Mouse (Mus musculus) spleen, adult 12 weeks (tissue): ENCODE measurements around the gene Usp6nl.

Experiments
- DNase-seq: peaks from one replicate; pipeline ENCODE4 v3.0.0; 2022; ENCODE audit warnings: low spot score

The Usp6nl gene

DNA sequence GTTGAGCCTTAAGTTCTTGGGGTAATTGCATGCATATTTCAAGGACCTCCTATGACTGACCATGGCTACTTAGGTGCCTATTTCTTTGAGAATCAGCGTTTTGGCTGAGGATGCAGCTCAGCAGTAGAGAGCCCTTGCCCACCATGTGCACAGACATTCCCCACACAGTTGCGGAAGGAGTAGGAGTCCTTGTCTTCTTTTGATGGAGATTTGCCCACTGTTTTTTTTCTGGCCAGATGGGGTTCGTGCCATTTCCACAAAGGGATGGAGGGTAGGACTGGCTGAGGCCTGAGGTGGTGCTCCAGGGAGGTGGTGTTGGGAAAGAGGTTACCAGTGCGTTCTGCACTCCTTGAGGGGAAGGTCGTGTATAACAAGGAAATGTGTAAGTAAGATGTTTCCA is 91.9 kb downstream of the Usp6nl start:
- no peak for DNase-seq

DNA sequence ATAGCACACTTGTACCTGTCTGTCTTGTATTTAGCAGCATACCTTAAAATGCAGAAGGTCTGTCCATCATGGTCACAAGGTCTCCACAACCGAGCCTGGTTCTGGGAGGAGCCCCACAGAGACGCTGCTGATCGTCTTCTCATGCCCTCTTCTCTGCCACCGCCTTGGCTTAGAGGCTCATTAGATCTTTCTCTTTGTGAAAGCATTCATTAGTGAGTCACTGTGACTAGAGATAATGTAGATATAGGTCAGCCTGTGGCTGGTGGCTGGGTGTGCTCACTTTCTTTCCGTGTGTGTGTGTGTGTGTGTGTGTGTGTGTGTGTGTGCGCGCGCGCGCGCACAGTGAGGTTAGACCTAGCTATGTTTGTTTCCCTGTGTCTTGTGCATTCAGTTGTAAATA is 94.7 kb downstream of the Usp6nl start:
- no peak for DNase-seq

DNA sequence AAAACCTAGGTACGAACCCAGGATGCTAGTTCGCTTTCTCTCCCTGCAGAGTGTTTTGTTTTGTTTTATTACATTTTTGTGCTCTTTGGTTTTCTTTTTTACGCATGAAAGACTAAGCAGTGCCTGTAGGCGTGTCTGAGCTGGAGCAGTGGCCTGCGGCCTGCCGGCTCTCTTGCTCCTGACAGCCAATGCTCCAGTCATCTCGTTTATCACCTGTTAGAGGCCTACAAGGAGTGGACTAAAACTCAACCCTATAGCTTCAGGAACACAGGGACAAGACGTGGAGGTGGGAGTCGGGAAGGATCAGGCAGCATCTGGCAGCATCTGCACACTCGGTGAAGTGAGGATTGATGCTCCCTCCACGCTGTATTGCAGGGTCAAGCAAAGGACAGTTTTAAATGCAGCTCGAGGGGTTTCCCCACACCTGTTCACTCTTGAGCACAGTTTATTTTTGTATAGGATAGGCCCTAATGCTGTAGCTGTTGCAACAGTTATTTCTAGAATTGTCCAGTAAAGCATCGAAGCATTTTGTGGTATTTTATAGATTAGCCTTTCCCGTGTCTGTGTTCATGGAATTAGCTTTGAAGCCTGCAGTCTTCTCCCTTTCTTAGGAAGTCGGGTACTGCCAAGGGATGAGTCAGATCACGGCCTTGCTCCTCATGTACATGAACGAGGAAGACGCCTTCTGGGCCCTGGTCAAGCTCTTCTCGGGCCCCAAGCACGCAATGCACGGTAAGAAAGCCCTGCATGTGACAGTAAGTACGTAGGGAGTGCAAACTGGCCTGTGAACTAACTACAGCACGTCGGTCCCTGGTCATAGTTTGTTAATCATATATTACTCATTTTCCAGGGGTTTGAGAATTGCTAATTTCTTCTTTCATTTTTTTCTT is 101.4 kb downstream of the Usp6nl start:
- DNase-seq: no peak

DNA sequence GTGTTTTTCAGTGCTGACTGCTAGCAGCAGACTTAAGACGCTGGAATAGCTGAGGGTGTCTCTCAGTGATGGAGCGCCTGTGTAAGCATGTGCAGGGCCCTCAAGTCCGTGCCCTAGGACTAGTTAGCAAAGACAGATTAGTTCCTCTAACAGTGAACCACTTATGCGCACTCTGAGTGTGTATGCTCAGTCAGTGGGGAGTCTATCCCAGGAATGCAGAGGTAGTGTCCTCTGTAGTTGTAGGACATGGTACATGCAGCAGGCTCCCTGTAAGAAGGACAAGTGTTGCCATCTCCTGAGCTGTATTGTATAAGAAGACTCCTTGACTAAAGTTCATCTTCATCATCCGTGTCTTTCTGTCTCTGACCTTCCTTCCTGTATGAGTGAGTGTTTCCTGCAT is 102.4 kb downstream of the Usp6nl start:
- DNase-seq: no peak

DNA sequence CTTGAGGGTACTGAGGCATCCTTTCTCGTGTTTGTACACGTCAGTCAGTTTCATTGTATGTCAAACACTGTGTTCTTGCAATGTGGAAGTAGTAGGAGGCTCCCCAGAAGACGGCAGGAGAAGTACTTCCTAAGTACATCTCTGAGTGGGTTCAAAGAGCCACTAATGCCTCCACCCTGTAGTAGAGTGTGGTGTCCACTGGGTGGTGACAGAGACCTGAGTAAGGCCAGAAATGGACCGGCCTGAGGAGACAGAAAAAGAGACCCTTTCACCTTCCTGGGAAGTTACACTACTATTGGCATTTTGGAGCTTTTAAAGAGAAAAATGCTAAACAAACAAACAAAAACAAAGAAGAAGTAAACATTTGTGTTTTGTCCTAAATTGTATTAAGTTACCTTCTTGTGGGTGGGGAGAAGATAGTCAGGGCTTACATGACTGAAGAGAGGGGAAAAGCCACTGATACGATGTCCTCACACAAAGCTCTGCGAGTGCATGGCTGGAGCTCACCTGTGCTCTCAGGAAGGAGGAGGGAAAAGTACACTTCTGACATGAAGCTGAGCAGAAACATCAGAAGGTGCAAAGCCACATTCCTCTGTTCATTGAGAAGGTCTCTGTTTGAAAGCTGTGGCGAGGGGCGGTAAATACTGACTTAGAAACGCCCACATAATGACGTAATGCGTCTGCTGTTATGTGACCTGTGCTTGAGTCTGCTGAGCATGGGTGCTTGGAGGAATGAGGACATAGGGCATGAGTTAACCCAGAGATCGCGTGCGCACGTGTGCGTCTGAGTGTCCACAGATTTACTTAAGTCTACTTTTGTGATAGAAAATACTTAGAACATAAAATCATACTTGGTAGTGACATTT is 113.9 kb downstream of the Usp6nl start:
- DNase-seq: no peak

DNA sequence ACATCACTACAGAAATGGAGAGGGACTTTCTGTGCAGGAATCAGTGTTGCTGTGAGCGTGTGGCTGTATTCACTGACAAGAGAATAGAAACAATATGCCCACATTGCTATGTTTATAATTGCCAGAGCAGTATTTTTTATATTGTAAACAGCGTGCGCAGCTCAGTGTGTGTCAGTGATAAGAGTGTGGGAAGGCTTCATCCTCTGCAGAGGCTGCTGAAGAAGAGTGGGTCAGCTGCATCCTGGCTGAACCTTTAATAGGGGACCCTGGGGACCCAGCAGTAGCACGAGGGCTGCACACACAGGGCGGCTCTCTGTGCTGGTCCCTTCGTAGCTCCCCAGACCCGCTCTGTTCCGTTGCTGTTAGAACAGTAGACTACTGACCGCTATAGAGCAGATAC is 119.2 kb downstream of the Usp6nl start:
- DNase-seq: no peak

DNA sequence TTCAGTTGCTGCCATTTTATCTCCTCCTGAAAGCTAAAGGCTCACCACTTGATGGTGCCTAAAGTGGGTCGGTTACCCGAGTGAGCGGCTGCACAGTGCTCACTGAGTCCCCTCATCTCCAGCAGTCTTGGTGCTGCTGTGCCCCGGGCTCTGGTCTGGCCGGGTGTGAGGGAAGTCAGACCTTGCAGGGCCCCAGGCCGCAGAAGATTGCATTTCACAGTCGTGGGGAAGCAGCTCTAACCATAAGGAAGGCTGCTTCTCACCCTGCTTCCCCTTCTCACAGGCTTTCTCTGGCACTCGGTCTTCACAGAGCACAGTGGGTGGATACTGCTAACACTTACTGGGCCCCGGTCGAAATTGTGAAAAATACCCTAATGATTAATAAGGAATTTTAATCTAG is 119.8 kb downstream of the Usp6nl start:
- DNase-seq: no peak

DNA sequence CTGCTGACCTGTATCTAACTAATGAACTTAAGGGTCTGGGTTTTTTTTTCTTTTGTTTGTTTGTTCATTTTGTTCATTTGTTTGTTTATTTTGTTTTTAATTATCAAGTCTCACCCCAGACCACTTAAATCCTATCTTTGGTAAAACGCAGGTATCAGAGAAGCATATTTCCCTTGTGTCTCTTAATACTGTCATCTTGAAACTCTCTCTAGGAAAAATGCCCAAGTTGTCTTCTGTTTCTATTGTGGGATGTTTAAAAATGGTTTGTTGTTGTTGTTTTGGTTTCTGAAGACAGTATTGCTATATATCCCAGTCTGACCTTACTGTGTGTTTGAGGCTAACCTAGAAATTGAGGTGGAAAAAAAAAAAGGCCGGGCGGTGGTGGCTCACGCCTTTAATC is 121.5 kb downstream of the Usp6nl start:
- DNase-seq: no peak

DNA sequence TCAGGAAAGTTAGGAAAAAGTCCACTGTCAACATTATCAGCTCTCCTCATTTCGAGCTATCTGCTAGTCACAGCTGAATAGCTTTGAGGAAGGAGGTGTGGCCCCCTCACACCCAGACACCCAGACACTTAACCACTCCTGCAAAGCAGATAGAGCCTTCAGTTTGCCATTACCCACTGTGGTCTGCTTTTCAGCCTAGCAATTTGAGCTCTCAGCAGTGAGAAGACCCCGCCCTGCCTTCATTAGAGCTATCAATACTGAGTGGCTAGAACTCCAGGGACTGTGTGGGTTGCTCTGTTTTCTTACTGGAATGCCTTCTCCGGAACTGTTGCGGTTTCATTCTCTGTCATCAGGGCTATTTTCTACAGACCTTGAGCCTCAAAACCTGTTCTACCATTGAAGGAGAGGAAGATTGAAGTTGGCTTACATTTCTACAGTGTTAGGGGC is 122.3 kb downstream of the Usp6nl start:
- DNase-seq: peak; percentile 21

DNA sequence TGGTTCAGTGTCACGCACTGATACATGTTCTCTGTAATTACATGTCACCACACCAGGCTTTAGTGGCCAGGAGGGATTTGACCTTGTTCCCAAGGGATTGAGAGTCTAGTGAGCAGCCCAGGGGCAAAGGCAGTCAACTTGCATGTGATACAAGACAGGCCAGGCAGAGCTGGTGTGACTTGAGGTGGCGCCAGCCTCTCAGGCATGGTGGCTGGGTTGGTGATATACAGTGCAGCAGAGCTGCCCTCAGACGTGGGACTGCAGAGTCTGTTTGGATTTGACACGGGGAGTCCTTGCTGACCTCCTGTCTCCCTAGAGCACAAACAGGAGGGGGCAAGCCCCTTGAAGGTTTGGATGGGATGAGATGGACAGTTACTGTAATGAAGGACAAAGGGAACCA is 123.4 kb downstream of the Usp6nl start:
- no peak for DNase-seq

DNA sequence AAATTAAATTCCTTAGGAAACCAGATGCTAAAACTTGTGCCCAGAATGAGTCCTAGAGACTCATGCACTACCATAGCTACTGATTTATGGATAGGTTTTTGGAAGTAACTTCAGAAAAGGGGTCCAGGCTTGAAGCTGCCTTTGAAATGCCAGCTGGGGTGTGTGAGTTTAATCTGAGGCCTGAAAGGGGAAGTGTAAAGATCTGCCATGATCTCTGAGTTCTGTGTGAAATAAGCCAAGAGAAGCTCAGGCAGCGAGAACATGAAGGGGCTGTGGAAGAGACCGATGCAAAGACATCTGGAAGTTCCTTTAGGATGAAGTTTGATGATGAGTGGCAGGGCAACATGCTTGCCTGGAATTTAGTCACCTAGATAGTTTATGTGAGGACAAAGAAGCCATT is 126.4 kb downstream of the Usp6nl start:
- no peak for DNase-seq

DNA sequence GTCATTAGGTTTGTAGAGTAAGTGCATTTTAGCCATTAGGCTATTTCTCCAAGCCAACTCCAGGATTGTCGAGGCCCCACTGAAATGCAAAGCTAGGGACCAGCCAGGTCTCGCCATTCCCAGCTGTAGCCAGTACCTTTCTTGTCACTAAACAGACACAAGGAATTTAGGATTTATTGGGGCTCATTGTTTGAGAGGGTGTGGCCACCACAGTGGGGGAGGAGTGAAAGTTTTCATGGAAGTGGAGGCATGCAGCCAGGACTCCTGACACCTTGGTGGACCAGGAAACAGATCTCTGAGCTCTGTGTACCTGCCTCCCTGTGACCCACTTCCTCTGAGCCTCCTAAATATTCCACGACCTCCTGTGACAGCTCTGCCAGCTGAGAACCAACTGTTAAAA is 127.2 kb downstream of the Usp6nl start:
- DNase-seq: no peak

DNA sequence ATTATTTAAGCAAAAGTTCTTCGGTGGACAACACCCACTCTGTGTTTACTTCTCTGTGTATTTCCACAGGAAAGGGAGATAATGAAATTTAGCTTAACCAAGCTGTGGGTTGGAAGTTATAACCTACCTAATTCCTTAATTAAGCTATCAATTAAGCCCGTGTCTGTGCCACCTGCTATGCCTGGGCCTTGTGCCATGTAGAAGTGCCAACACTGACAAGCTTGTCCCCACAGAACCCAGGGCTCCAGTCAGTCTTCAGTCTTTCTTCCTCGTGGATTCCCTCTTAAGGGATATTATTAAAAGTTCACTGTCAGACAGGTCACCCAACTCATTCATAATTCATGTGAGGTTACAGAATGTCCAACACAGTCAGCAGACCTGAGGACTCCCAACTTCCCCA is 128.1 kb downstream of the Usp6nl start:
- no peak for DNase-seq

DNA sequence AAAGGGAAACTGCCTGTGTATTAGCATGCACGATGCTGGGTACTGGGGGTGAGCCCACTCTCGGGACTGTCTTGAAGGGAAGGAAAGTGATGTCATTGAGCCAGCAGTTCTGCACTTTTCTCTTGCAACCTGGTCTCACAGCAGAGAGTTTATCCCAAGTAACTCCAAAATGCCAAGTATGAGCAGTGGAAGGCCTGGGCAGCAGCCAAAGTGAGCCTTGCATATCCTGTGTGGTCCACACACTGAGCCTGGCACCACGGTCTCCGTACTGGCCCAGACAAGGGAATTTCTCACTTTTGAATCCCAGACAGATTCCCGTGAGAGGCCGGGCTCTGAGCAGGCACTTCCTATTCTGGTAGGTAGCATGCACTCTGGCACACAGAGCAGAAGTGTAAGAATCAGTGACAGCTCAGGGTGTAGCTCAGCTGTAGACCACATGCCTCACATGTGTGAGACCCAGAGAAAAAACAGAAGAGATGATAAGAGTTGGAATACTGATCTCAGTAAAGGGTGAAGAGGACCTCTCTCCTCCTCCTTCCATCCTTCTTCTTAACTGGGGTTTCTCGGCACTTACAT is 132.6 kb downstream of the Usp6nl start:
- no peak for DNase-seq

DNA sequence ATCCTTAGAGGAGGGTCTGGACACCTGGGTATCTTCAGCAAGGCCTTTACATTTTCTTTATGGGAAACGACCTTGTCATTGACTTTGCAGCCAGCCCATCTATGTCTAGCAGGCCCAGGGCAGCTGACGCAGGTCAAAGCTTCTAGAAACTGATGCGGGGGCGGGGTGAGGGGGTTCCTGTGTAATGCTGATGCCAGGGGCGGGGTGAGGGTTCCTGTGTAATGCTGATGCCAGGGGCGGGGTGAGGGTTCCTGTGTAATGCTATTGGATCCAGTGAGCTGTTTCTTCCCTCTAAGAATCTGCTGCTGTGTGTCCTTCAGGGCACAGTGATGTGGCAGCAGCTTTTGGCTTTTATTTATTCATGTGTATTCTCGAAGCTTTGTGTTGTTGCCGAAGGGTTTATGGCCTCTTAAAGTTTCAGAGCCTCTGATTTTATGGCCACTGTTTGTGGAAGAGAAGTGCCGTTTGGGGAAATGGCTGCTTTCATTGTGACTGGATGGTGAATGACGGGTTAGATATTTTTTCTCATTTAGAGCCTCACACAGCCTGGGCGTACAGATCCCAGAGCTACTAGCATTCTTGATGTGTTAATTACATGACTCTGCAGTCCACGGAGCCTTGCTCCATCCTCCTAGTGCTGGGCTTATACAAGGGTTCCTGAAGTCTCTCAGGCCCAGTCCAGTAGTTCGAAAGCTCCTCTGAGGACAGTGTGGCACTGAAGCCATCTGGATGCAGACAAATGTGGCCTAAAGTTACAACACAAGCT is 137.0 kb downstream of the Usp6nl start:
- no peak for DNase-seq

DNA sequence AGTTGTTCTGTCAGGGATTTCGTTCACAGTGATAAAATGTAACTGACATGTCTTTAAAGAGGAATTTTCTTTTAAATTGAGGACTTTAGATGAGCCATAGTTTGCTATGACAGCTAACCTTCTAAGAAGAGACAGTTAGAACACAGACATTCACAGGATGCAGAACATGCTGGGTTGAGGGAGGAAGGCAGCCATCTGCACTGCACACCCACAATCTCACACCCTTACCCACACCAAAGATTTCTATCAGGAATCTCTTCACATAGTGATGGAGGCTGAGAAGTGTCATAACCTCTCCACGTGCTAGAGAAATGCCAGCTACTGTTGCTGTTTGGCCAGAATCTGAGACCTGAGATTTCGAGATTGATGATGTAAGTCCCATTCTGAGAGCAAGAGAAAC is 139.8 kb downstream of the Usp6nl start:
- DNase-seq: no peak

DNA sequence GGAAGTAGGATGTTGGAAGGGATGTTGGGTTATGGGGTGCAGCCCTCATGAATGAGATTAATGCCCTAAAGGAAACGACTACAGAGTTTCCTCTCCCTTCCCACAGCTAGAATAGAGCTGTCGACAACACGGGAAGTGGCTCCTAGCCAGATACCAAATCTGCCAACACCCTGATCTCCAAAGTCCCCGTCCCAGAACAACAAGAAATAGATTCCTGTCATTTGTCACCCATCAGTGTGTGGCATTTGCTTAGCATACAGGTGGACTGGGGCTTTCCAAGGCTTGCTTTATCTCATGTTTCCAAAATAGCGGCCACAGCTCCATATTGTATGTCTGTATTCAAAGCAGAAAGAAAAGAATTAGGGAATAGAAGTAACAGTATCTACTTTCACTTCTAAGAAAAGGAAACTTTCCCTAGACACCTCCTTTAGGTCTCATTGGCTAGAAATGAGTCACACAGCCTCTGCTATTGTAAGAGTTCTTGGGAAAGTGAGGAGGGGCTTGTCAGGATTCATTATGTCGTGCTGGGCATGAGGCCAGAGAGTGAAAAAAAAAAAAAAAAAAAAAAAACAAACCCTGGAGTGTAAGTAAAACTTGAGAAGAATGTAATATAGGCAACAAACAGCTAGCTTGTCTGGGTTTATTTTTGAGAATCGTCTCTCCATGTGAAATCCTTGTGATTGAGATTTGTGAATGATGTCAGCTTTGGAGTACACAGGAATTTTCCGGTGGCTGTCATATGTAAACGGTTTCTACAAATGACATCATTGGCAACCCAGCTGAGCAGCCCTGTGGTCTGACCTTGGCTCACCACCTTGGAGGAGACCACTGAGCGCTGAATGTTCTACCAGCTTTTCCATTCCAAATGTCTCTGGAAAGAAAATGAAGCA is 141.6 kb downstream of the Usp6nl start:
- no peak for DNase-seq

DNA sequence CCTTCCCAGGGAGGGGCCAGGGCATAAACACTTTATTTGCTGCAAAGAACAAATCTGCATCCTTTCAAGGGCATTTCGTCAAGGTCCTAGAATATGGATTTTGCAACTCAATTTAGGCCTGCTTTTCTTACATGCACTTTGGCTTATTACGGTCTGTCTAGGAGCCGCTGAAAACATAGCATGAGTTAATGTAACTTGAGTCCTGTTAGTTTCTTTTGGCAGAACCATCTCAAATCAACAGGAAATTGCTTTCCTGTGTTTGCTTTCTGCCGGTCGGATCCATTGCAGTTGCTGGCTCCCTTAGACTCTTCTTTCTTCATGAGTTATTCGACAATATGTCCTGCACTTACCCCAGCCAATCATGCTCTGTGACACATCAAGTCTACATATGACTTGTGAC is 143.9 kb downstream of the Usp6nl start:
- no peak for DNase-seq

DNA sequence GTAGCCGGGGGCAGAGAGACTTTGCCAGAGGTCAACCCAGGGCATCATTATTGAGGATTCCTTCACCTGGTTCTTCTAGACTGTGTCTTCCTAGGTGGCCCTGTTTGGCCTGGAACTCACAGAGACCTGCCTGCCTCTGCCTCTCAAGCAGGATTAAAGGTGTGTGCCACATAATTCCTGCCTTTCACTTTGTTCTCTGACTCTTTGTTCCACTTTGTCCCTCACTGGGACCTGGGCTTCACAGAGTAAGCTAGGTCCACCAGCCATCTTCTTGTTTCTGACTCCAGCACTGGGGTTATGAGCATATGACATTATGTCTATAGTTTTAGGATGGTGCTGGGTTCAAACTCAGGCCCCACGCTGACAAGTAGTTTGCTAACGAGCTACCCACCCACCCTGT is 144.9 kb downstream of the Usp6nl start:
- no peak for DNase-seq

DNA sequence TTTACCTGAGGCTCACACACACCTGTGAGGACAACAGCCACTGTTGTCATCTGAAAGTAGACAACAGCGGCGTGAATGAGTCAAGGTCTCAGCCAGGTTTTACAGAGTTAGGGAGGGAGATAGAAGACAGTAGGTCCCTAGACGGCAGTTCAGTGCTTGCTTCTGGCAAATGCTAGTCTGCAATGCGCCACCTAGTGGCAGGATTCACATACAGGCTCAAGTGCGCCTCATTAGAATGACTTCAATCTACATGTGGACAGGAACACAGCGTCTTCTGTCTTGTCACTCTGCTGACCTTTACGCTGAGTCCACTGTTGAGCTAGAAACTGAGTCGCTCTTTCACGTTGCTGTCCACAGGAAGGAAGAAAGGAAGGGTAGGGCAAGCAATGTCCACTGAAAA is 146.7 kb downstream of the Usp6nl start:
- peak; percentile 51 for DNase-seq

DNA sequence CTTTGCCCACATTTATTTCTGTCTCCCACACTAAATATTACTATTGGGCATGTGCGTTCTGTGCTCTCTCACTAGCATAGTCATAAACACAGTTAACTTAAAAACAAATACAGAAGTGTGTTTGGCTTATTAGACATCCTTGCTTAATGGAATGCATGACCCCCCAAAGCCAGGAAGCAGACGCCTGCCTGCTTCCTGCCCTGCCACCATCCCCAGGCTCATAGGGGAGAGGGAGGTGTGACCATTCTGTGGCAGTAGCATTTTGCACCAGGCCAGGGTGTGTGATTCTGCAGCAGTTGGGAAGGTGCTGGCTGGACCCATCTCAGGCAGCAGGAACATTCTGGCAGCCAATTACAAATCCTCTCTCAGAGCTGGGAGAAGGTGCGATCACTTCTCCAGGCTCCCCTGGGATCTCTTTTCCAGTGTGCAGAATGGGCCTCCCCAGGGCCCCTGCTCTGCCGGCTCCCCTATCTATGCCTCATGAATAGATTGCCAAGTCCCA is 148.7 kb downstream of the Usp6nl start:
- no peak for DNase-seq
